Mouse (Mus musculus) frontal cortex, adult 2 months (tissue): ENCODE measurements around the gene Ifnk. TPM values are rescaled to one million over a fixed set of nuclear protein-coding genes. Genes with fewer than 3 reads are reported as not detected.

ENCODE experiments used
- DNase-seq, 2 experiments: peaks; one replicate each; pipeline ENCODE4 v3.0.0; 2022; ENCODE audit warnings: low spot score in 1 of 2; ENCODE audit errors: extremely low spot score in 1 of 2
- polyA plus RNA-seq: library from polyadenylated mRNA; depleted of rRNA; stranded (reverse); fragments of >200 nt; gene quantifications from 2 replicates; pipeline ENCODE4 v1.2.3, GENCODE M21; 2012

Ifnk gene
- polyA plus RNA-seq, 1 experiment = not detected

- no peak for DNase-seq
These were observed 14.9 kb upstream of the Ifnk start for GRCm38 (mm10) chr4:35136996-35137395.

DNA sequence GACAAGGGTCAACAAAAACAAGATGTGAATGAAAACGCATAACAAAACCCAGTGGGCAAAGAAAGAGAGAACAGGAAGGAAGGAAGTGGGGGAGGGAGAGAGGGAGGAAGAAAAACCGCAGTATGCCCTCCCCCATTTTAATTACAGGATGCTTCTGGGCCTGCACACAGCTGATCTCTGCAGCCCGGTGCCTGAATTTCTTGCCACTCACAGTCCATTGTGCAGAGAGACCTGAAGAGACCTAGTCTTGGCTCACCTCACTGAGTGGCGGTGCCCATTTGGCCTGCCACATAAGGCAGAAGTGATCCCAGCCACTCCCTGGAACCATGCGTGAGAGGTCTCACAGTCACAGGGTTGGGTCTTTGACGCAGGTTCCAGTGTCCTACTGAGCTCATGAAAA, 13.8 kb upstream of the Ifnk start:
- no peak for DNase-seq

- DNase-seq = no peak
These were observed 11.5 kb upstream of the Ifnk start for GRCm38 (mm10) chr4:35140317-35140716.

DNA sequence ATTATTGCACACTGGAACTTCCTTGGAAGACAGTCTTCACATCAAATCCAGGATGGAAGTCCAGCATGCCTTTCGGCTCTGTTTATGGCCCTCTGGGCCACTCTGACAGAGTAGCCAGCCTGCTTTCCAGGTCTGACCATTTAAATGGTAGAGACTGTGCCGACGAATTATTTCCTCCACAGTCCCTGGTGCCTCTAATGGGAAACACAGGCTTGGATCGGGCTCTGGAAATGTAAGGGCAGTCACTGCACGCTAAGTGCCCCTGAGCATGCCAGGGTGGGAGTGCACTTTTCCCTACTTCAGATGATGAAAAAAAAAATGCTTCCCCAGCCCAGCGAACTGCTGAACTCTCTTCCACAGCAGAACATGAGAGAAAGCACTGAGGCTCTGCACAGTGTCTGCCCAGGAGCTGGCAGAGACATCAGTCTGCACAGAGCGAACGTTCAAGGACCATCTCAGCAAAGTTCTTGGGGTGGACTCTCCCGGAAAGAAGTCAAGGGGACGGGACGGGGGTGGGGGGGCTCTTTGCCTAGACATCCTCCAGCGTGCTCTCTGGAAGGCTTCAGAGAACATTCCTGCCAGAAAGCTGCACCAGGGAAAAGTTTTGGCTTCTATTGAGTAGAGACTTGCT, 8.3 kb upstream of the Ifnk start:
- DNase-seq = no peak

DNA sequence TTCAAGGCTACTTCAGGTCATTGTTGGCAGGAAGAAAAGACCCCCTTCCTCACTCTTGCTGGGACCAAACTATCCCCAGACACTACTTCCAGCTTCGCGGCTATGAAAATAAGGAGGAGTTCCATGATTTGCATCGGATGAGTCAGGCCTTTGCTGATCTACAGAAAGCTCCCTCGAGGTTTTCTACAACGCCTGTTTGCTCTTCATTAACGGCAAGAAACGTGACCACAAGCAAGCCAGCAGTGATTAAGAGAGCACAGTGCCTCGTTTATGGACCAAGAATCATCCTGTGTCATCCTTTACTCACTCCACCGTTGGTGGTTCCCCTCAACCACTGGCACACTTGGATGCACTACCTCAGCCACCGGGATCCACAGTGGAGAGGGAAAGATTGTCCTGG, 6.1 kb upstream of the Ifnk start:
- no peak for DNase-seq

DNA sequence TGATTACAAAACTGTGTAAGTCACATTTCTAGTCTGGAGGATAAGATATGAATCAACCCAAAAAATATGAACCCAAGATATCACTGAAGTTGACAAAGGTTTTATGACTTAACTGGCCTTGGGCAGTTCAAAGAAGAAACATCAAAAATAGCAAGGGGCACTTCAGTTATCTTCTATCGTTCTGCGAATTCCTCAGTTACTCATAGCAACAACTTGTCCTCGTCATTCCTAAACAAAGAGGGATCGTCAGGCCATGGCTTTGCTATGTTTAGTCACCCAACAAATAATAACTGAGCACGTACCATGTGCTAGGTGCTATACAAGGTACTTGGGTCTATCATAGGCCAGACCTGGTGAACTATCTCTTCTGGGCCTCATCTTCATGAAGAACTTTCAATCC, 5.3 kb upstream of the Ifnk start:
- DNase-seq = no peak

- no peak for DNase-seq
These were observed 3.5 kb upstream of the Ifnk start for GRCm38 (mm10) chr4:35148326-35148725.

GRCm38 (mm10) chr4:35150706-35151105, 1.1 kb upstream of the Ifnk start:
- no peak for DNase-seq

DNA sequence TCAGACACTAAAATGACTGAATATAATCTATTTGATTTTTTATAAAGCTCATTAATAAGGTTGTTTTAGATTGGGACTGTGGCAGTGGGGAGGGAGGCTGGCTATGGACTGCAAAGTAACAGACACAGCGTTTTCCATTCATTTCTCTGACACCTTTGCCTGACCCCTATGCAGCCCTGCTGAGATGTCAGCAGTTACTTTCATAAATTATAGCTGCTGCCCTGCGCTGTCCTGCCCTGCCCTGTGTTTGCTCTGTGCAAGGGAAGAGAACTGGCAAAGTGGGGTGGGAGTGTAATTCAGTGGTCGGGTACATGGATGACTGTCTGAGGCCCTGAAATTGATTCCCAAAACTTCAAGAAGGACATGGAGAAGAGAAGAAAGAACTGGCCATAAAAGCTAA, 2.2 kb downstream of the Ifnk start:
- DNase-seq = no peak

DNA sequence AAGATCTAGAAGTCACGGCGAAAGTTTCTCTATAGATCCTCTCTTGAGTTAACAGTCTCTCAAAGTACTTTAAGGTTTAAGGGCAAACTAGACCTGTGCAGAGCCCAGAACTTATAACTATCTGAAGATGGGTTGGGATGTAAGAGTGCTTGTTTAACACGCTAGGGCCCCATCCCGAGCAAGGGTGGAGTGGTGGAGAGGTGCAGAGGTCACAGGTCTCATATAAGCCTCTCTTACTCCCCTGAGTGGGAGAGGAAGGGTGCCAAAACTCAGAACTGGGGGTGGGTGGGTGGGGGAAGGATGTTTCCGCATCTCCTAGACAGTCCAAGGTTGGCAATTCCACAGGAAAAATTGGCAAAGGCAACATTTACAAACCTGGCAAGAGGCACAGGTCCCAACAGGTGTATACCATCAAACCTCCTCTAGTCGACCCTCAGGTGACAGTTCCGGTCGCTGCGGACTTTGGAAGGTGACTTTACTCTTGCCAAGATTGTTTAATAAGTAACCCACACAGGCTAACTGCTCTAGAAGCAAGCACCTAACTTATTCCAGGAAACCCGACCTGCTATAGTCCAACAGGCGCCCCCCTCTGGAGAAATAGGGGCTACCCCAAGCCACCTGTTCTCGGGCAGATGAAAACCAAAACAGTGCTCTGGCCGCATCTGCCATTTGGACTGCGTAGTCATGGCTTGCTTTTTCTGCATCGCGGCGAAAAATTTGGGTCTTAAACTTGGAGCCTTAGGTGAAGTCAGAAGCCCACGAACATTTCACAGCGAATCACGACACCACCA, 3.5 kb downstream of the Ifnk start:
- no peak for DNase-seq

DNA sequence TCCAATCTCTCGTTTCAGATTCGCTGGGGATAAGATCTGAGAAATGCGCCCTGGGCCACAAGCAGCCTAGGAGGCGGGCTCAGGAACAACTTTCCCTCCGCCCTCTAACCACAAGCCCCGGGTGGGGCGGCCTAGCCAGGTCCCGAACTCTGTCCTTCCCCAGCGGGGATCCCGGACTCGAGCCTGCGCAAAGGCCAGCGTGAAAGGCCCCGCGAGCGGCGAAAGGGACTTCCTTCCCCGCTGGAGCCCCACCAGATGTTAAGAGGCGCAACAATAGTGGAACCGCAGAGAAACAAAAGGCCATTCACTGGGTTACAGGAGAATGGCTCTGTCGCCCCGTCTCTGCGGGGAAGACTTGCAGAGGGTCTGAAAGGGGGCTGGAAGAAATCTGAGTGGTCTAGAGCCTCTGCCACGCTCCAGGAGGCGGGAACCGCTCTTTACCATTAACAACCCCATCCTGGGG, 4.3 kb downstream of the Ifnk start:
- DNase-seq = no peak

- DNase-seq = peak; percentile 41 to 88
These were observed 5.1 kb downstream of the Ifnk start, which contains the start of gene Mob3b for GRCm38 (mm10) chr4:35156751-35157611. TSS of gene Mob3b (minus strand) at chr4:35157484.

GRCm38 (mm10) chr4:35157815-35158214, 6.0 kb downstream of the Ifnk start:
- DNase-seq = no peak

GRCm38 (mm10) chr4:35165275-35165674, 13.4 kb downstream of the Ifnk start:
- DNase-seq = no peak

DNA sequence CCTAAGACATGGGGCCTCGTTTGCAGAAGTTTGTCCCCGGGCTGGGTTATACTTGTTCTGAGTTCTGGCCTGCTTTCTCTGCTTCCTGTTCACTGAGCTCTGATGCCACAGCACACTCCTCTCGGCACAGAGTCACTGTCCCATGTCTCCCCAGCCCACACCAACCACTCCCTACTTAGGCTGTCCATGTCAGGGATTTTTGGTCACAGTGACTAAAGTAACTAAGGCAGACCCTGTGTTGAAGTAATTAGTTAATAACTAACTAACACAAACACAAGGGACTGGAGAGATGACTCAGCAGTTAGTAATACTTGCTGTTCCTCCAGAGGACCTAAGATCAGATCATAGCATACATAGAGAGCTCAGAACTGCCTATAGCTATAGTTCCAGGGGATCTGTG, 14.1 kb downstream of the Ifnk start:
- DNase-seq = no peak

- peak in 1 of 2 experiments; percentile 23 for DNase-seq
These were observed 16.0 kb downstream of the Ifnk start for GRCm38 (mm10) chr4:35167855-35168254.

DNA sequence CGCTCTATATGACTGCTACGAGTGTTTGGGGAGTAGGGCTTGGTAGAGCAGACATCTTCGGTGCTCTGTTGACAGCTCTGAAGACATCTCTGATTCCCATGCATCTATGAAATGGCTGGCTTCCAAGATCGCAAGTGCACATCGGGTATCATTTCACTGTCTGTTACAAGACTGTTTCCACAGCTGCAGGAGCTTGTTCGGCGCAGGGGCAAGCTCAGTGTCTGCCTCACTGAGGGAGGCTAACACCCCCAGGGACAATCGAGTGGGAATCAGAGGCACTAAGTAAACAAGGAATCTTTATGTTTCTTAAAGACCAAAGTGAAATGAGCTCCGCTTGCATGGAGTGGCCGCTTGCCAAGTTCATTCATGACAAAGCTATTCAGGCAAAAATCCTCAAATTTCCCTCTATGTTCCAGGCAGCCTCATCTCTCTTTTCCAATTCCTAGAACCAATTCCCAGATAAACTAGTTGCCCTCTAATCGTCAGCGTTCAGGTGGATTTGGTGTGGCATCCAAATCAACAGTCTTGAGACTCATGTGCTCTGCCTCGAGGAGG, 17.8 kb downstream of the Ifnk start:
- DNase-seq = no peak

DNA sequence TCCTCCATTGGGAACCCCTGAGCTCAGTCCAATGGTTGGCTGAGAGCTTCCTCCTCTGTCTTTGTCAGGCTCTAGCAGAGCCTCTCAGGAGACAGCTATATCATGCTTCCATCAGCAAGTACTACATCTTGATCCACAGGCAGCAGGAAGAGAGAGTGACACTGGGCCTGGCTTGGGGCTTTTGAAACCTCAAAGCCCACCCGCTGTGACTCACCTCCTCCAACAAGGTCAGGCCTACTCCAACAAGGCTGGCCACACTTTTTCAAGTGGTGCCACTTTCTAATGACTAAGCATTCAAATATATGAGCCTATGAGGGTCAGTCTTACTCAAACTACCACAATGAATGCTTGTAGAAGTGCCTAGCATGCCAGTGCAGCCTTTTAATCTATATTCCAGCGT, 20.6 kb downstream of the Ifnk start:
- no peak for DNase-seq

DNA sequence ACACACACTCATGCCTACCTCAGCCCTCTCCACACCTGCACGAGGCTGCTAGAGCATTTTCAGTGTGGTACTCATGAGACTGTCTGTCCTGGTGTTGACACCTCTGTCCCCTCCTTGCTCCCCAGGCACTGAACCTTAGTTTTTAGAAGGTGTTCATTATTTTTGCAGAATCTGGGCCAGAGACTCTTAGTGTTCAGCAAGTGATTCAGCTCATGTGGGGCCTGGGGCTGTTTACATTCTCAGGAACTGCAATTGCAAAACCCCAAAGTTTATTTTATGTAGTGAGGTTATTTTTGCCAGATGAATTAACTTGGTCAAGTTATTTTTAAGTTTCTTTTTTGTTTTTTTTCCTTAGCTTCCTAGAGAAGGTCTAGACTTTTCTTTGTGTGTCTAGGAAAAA, 21.7 kb downstream of the Ifnk start:
- DNase-seq = no peak

- DNase-seq = no peak
These were observed 23.7 kb downstream of the Ifnk start for GRCm38 (mm10) chr4:35175566-35175965.
